Mouse (Mus musculus): ENCODE data around the gene Ncf2.

Ncf2 gene

GRCm38 (mm10) chr1:152835061-152835460 is 35.1 kb downstream of the Ncf2 start:
- no peak for DNase-seq

- no peak for DNase-seq
Observed at GRCm38 (mm10) chr1:152838026-152838702, 38.2 kb downstream of the Ncf2 start.

DNA sequence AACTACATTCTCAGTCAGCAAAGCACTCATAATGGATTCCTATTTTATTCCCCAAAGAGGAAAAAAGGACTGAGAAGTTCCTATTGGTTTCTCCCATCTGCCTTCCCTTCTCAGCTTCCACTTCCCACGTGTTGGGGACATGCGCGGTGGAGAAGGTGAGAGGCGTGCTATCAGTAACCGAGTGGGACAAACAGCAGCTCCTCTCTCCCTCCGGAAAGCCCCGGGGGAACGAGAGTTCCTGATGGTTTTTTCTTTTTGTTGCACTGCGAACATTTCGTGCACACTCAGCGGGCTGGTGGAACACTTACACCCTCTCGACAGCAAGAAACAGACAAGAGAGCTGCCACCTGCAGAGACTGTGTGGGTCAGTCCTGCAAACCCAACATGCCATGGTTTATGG is 38.8 kb downstream of the Ncf2 start:
- DNase-seq: no peak

- DNase-seq: no peak
Observed at GRCm38 (mm10) chr1:152840343-152840742, 40.3 kb downstream of the Ncf2 start.

GRCm38 (mm10) chr1:152841057-152841456 is 41.1 kb downstream of the Ncf2 start:
- no peak for DNase-seq

GRCm38 (mm10) chr1:152844634-152845033 is 44.6 kb downstream of the Ncf2 start:
- no peak for DNase-seq

GRCm38 (mm10) chr1:152845211-152845730 is 45.3 kb downstream of the Ncf2 start:
- no peak for DNase-seq

GRCm38 (mm10) chr1:152846856-152847255 is 46.9 kb downstream of the Ncf2 start:
- no peak for DNase-seq

DNA sequence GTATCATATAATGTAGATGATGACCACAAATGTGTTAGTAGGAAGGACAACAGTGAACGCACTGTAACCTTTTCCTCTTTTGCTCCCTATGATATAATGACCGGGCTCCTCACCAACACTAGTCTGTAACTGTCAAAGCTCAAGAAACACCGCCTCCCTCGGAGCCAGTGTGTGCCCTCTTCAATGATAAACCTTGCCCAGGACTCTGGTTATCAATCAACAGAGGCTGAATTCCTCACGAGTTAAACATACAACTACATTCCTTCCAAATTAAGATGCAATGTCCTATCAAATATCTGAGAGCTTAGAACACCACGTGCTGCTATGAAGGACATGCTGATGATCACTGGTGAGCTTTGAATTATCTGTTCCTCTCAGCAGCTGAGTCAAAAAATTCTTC is 69.9 kb downstream of the Ncf2 start:
- DNase-seq: no peak

DNA sequence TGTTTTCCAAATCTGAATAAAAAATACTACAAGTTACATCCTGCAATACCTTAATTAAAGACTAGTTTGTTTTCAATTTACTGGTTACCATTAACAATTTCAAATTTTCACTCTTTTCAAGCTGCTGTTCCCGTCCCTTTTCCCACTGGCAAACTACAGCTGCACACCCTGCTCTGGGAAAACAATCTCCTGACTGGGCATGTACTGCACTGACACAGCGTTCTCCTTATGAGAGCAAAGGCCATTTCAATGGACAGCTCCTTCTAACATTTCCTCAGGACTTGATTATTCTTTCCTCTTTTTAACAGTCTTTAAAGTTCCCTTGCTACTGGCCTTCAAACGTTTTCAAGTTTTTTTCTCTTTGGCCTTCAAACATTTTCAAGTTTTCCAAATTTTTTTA is 71.0 kb downstream of the Ncf2 start:
- DNase-seq: no peak
